Mouse (Mus musculus): ENCODE measurements around the gene Gc.

DNA sequence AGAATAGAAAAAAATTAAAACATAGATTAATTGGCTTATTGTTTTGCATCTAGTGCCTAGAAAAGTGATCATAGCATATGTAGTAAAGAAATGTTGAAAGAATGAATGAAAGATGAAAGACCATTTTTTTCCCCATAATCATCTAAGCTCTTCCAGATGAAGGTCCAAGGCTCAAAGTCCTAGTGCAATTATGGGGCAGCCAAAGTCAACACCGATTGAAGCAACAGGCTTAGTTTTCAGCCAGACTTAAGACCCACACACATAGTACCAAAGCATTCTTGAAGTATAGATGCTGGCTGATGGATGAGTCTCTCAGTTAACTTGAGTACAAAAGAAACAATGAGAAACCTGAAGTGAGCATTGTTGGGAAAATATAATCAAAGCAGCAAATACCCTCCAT, 9.3 kb upstream of the Gc start:
- TF ChIP-seq CTCF (IDR thresholded peaks at IDR 0.05; ENCODE audit: low read depth) (no peak), EP300 (IDR thresholded peaks at IDR 0.05; ENCODE audit: low read depth) (no peak)

Data from liver, postnatal 0 days (tissue).